Mouse (Mus musculus): ENCODE results near the gene Crot. TPM values are rescaled to one million over a fixed set of nuclear protein-coding genes. Genes with fewer than 3 reads are reported as not detected.
"Not testable (repeated sequence)": the region's sequence is repeated elsewhere in the genome, so short reads cannot be mapped to it uniquely, and the experiment has no call there.

Gene Crot
- total RNA-seq, 2 experiments from 2014 or later = 15.2 to 17.1 TPM

- no peak for DNase-seq
- intact Hi-C loops (cut with DNase I) = no loop called here
These were observed 2.0 kb upstream of the Crot start for GRCm38 (mm10) chr5:8999108-8999507.

- intact Hi-C loops (cut with DNase I) = no loop called here
- DNase-seq = no peak
These were observed 380 bp upstream of the Crot start for GRCm38 (mm10) chr5:8997513-8997895.

GRCm38 (mm10) chr5:8995966-8996685 lies 998 bp downstream of the Crot start:
- intact Hi-C loops (cut with DNase I) = no loop called here
- DNase-seq = no peak

- intact Hi-C loops (cut with DNase I) = loop anchor here (2.0 kb wide), 1 partner anchor 109 kb away; the partner anchor contains the start of gene Tmem243
These were observed 5.5 kb downstream of the Crot start for GRCm38 (mm10) chr5:8991626-8992025.

GRCm38 (mm10) chr5:8990526-8990925 lies 6.6 kb downstream of the Crot start:
- no peak for DNase-seq
- intact Hi-C loops (cut with DNase I) = loop anchor here (2.0 kb wide), 1 partner anchor 110 kb away; the partner anchor contains the start of gene Tmem243

More at GRCm38 (mm10) chr5:8991626-8992025, 5.5 kb downstream of the Crot start:
- DNase-seq = no peak

GRCm38 (mm10) chr5:8987925-8988324 lies 9.2 kb downstream of the Crot start:
- no peak for DNase-seq
- intact Hi-C loops (cut with DNase I) = no loop called here

GRCm38 (mm10) chr5:8985470-8985869 lies 11.7 kb downstream of the Crot start:
- no peak for DNase-seq
- intact Hi-C loops (cut with DNase I) = no loop called here

- no peak for DNase-seq
- intact Hi-C loops (cut with DNase I) = no loop called here
These were observed 22.4 kb downstream of the Crot start for GRCm38 (mm10) chr5:8974721-8975120.

GRCm38 (mm10) chr5:8972355-8972754 lies 24.8 kb downstream of the Crot start:
- intact Hi-C loops (cut with DNase I) = no loop called here
- no peak for DNase-seq

- intact Hi-C loops (cut with DNase I) = no loop called here
- DNase-seq = no peak
These were observed 26.4 kb downstream of the Crot start for GRCm38 (mm10) chr5:8970694-8971093.

GRCm38 (mm10) chr5:8964487-8964886 lies 32.6 kb downstream of the Crot start:
- DNase-seq = no peak
- intact Hi-C loops (cut with DNase I) = no loop called here

GRCm38 (mm10) chr5:8960534-8960933 lies 36.6 kb downstream of the Crot start:
- no peak for DNase-seq
- intact Hi-C loops (cut with DNase I) = no loop called here

GRCm38 (mm10) chr5:8955544-8955943 lies 41.6 kb downstream of the Crot start:
- DNase-seq = no peak
- intact Hi-C loops (cut with DNase I) = no loop called here

GRCm38 (mm10) chr5:8953660-8954059 lies 43.5 kb downstream of the Crot start:
- DNase-seq = no peak
- intact Hi-C loops (cut with DNase I) = no loop called here

GRCm38 (mm10) chr5:8947423-8948110 lies 49.6 kb downstream of the Crot start:
- DNase-seq = no peak
- intact Hi-C loops (cut with DNase I) = no loop called here

GRCm38 (mm10) chr5:8943836-8944235 lies 53.3 kb downstream of the Crot start:
- intact Hi-C loops (cut with DNase I) = no loop called here

GRCm38 (mm10) chr5:8941266-8941665 lies 55.9 kb downstream of the Crot start:
- intact Hi-C loops (cut with DNase I); DNase-seq: not testable (repeated sequence)

More at GRCm38 (mm10) chr5:8943836-8944235, 53.3 kb downstream of the Crot start:
- no peak for DNase-seq

- intact Hi-C loops (cut with DNase I) = no loop called here
These were observed 59.2 kb downstream of the Crot start for GRCm38 (mm10) chr5:8937965-8938364.

GRCm38 (mm10) chr5:8928440-8928839 lies 68.7 kb downstream of the Crot start:
- DNase-seq = no peak
- intact Hi-C loops (cut with DNase I) = no loop called here

More at GRCm38 (mm10) chr5:8937965-8938364, 59.2 kb downstream of the Crot start:
- no peak for DNase-seq

GRCm38 (mm10) chr5:8917069-8917468 lies 80.1 kb downstream of the Crot start:
- no peak for DNase-seq
- intact Hi-C loops (cut with DNase I) = no loop called here

GRCm38 (mm10) chr5:8916400-8916799 lies 80.7 kb downstream of the Crot start:
- DNase-seq = no peak
- intact Hi-C loops (cut with DNase I) = no loop called here

All from left cerebral cortex, postnatal 4 days (tissue).